Mouse (Mus musculus): ENCODE measurements at regions not wholly inside any gene's neighbourhood (a gene's known extent, or its start where the extent isn't known, plus 50 kb on each side); places are given as distances from the start of the nearest gene placed in this dataset.

- H3K4me1 ChIP-seq (ENCODE audit: control insufficient read depth, insufficient read depth, low read length): no peaks in the 10 kb centered on the region
- H3K9ac ChIP-seq (ENCODE audit: low read depth, low read length): no peak overlapping the region
- DNase-seq (ENCODE audit: low spot score) (no peak), ATAC-seq (ENCODE audit: low read depth) (no peak)
- WGBS: 75% methylated on average over 5 of the region's 5 CpGs
- H3K27ac ChIP-seq (replicated peaks; ENCODE audit: low read depth, low read length): no peak overlapping the region
- H3K27me3 ChIP-seq (replicated peaks; ENCODE audit: control insufficient read depth, insufficient read depth, low read length): no peaks in the 10 kb centered on the region
- no peaks in the 10 kb centered on the region for H3K9me3 ChIP-seq (ENCODE audit: control insufficient read depth, low read length)
- H3K4me3 ChIP-seq (ENCODE audit: low read depth, low read length): no peak overlapping the region
- no peak overlapping the region for H3K4me2 ChIP-seq (ENCODE audit: low read depth, low read length)
- H3K36me3 ChIP-seq (ENCODE audit: control insufficient read depth, insufficient read depth, low read length): no peaks in the 10 kb centered on the region
These were observed 67.9 kb upstream of the Slc22a12 start for GRCm38 (mm10) chr19:6610715-6611114.

- Histone ChIP-seq H3K4me3 (ENCODE audit: low read depth, low read length) (no peak overlapping the region), H3K4me2 (ENCODE audit: low read depth, low read length) (no peak overlapping the region), H3K36me3 (ENCODE audit: control insufficient read depth, insufficient read depth, low read length) (no peaks in the 10 kb centered on the region), H3K27ac (replicated peaks; ENCODE audit: low read depth, low read length) (no peak overlapping the region), H3K9ac (ENCODE audit: low read depth, low read length) (no peak overlapping the region), H3K27me3 (replicated peaks; ENCODE audit: control insufficient read depth, insufficient read depth, low read length) (no peaks in the 10 kb centered on the region), H3K9me3 (ENCODE audit: control insufficient read depth, low read length) (no peaks in the 10 kb centered on the region), H3K4me1 (ENCODE audit: control insufficient read depth, insufficient read depth, low read length) (no peaks in the 10 kb centered on the region)
- DNase-seq (ENCODE audit: low spot score) (no peak), ATAC-seq (ENCODE audit: low read depth) (no peak)
- 59% methylated on average over 8 of the region's 8 CpGs for WGBS
These were observed 67.2 kb upstream of the Slc22a12 start for GRCm38 (mm10) chr19:6610051-6610450.

- Histone ChIP-seq H3K4me2 (ENCODE audit: low read depth, low read length) (no peak overlapping the region), H3K9me3 (ENCODE audit: control insufficient read depth, low read length) (no peaks in the 10 kb centered on the region), H3K27ac (replicated peaks; ENCODE audit: low read depth, low read length) (no peak overlapping the region), H3K36me3 (ENCODE audit: control insufficient read depth, insufficient read depth, low read length) (no peaks in the 10 kb centered on the region), H3K4me3 (ENCODE audit: low read depth, low read length) (no peak overlapping the region), H3K27me3 (replicated peaks; ENCODE audit: control insufficient read depth, insufficient read depth, low read length) (no peaks in the 10 kb centered on the region), H3K4me1 (ENCODE audit: control insufficient read depth, insufficient read depth, low read length) (no peaks in the 10 kb centered on the region), H3K9ac (ENCODE audit: low read depth, low read length) (no peak overlapping the region)
- no peak for ATAC-seq (ENCODE audit: low read depth)
- 59% methylated on average over 2 of the region's 2 CpGs for WGBS
- no peak for DNase-seq (ENCODE audit: low spot score)
These were observed 64.7 kb upstream of the Slc22a12 start for GRCm38 (mm10) chr19:6607501-6607900.

GRCm38 (mm10) chr19:6606667-6607066, 63.8 kb upstream of the Slc22a12 start:
- Histone ChIP-seq H3K4me1 (ENCODE audit: control insufficient read depth, insufficient read depth, low read length) (no peaks in the 10 kb centered on the region), H3K27ac (replicated peaks; ENCODE audit: low read depth, low read length) (no peak overlapping the region), H3K9ac (ENCODE audit: low read depth, low read length) (no peak overlapping the region), H3K9me3 (ENCODE audit: control insufficient read depth, low read length) (no peaks in the 10 kb centered on the region), H3K4me3 (ENCODE audit: low read depth, low read length) (no peak overlapping the region), H3K4me2 (ENCODE audit: low read depth, low read length) (no peak overlapping the region), H3K36me3 (ENCODE audit: control insufficient read depth, insufficient read depth, low read length) (no peaks in the 10 kb centered on the region), H3K27me3 (replicated peaks; ENCODE audit: control insufficient read depth, insufficient read depth, low read length) (no peaks in the 10 kb centered on the region)
- WGBS: 75% methylated on average over 7 of the region's 7 CpGs
- no peak for ATAC-seq (ENCODE audit: low read depth)
- no peak for DNase-seq (ENCODE audit: low spot score)

- Histone ChIP-seq H3K9ac (ENCODE audit: low read depth, low read length) (no peak overlapping the region), H3K27me3 (replicated peaks; ENCODE audit: control insufficient read depth, insufficient read depth, low read length) (no peaks in the 10 kb centered on the region), H3K4me3 (ENCODE audit: low read depth, low read length) (no peak overlapping the region), H3K36me3 (ENCODE audit: control insufficient read depth, insufficient read depth, low read length) (no peaks in the 10 kb centered on the region), H3K27ac (replicated peaks; ENCODE audit: low read depth, low read length) (no peak overlapping the region), H3K9me3 (ENCODE audit: control insufficient read depth, low read length) (no peaks in the 10 kb centered on the region), H3K4me2 (ENCODE audit: low read depth, low read length) (no peak overlapping the region), H3K4me1 (ENCODE audit: control insufficient read depth, insufficient read depth, low read length) (no peaks in the 10 kb centered on the region)
- 60% methylated on average over 8 of the region's 8 CpGs for WGBS
- no peak for ATAC-seq (ENCODE audit: low read depth)
- DNase-seq (ENCODE audit: low spot score): no peak
These were observed 61.9 kb upstream of the Slc22a12 start for GRCm38 (mm10) chr19:6604702-6605101.

GRCm38 (mm10) chr19:6600873-6601530, 58.2 kb upstream of the Slc22a12 start:
- H3K4me2 ChIP-seq (ENCODE audit: low read depth, low read length): no peak overlapping the region
- DNase-seq (ENCODE audit: low spot score): no peak
- 31% methylated on average over 12 of the region's 12 CpGs for WGBS

GRCm38 (mm10) chr19:6599281-6599680, 56.4 kb upstream of the Slc22a12 start:
- Histone ChIP-seq H3K4me1 (ENCODE audit: control insufficient read depth, insufficient read depth, low read length) (no peaks in the 10 kb centered on the region), H3K27ac (replicated peaks; ENCODE audit: low read depth, low read length) (no peak overlapping the region), H3K27me3 (replicated peaks; ENCODE audit: control insufficient read depth, insufficient read depth, low read length) (no peaks in the 10 kb centered on the region), H3K36me3 (ENCODE audit: control insufficient read depth, insufficient read depth, low read length) (no peaks in the 10 kb centered on the region), H3K4me3 (ENCODE audit: low read depth, low read length) (no peak overlapping the region), H3K9ac (ENCODE audit: low read depth, low read length) (no peak overlapping the region), H3K4me2 (ENCODE audit: low read depth, low read length) (no peak overlapping the region), H3K9me3 (ENCODE audit: control insufficient read depth, low read length) (no peaks in the 10 kb centered on the region)
- DNase-seq (ENCODE audit: low spot score) (no peak), ATAC-seq (ENCODE audit: low read depth) (no peak)
- WGBS: 78% methylated on average over 3 of the region's 3 CpGs

More at GRCm38 (mm10) chr19:6600873-6601530, 58.2 kb upstream of the Slc22a12 start:
- ATAC-seq (ENCODE audit: low read depth): no peak
- no peaks in the 10 kb centered on the region for H3K27me3 ChIP-seq (replicated peaks; ENCODE audit: control insufficient read depth, insufficient read depth, low read length)
- H3K4me3 ChIP-seq (ENCODE audit: low read depth, low read length): no peak overlapping the region
- no peaks in the 10 kb centered on the region for H3K4me1 ChIP-seq (ENCODE audit: control insufficient read depth, insufficient read depth, low read length)
- H3K27ac ChIP-seq (replicated peaks; ENCODE audit: low read depth, low read length): no peak overlapping the region
- H3K9me3 ChIP-seq (ENCODE audit: control insufficient read depth, low read length): no peaks in the 10 kb centered on the region
- no peak overlapping the region for H3K9ac ChIP-seq (ENCODE audit: low read depth, low read length)
- H3K36me3 ChIP-seq (ENCODE audit: control insufficient read depth, insufficient read depth, low read length): no peaks in the 10 kb centered on the region

- H3K27me3 ChIP-seq (replicated peaks; ENCODE audit: control insufficient read depth, insufficient read depth, low read length): no peaks in the 10 kb centered on the region
- H3K4me1 ChIP-seq (ENCODE audit: control insufficient read depth, insufficient read depth, low read length): no peaks in the 10 kb centered on the region
- no peak overlapping the region for H3K27ac ChIP-seq (replicated peaks; ENCODE audit: low read depth, low read length)
- no peaks in the 10 kb centered on the region for H3K36me3 ChIP-seq (ENCODE audit: control insufficient read depth, insufficient read depth, low read length)
- 60% methylated on average over 3 of the region's 3 CpGs for WGBS
- no peaks in the 10 kb centered on the region for H3K9me3 ChIP-seq (ENCODE audit: control insufficient read depth, low read length)
- no peak overlapping the region for H3K4me3 ChIP-seq (ENCODE audit: low read depth, low read length)
- DNase-seq (ENCODE audit: low spot score): no peak
- no peak overlapping the region for H3K4me2 ChIP-seq (ENCODE audit: low read depth, low read length)
- H3K9ac ChIP-seq (ENCODE audit: low read depth, low read length): no peak overlapping the region
- ATAC-seq (ENCODE audit: low read depth): no peak
These were observed 55.4 kb upstream of the Slc22a12 start for GRCm38 (mm10) chr19:6598186-6598585.

GRCm38 (mm10) chr19:6595801-6596200, 53.0 kb upstream of the Slc22a12 start:
- no peak for DNase-seq (ENCODE audit: low spot score)
- H3K36me3 ChIP-seq (ENCODE audit: control insufficient read depth, insufficient read depth, low read length): no peaks in the 10 kb centered on the region
- no peak for ATAC-seq (ENCODE audit: low read depth)
- H3K4me1 ChIP-seq (ENCODE audit: control insufficient read depth, insufficient read depth, low read length): no peaks in the 10 kb centered on the region
- H3K27me3 ChIP-seq (replicated peaks; ENCODE audit: control insufficient read depth, insufficient read depth, low read length): no peaks in the 10 kb centered on the region
- no peak overlapping the region for H3K4me3 ChIP-seq (ENCODE audit: low read depth, low read length)
- no peak overlapping the region for H3K9ac ChIP-seq (ENCODE audit: low read depth, low read length)
- H3K9me3 ChIP-seq (ENCODE audit: control insufficient read depth, low read length): no peaks in the 10 kb centered on the region
- 67% methylated on average over 9 of the region's 9 CpGs for WGBS
- no peak overlapping the region for H3K27ac ChIP-seq (replicated peaks; ENCODE audit: low read depth, low read length)
- no peak overlapping the region for H3K4me2 ChIP-seq (ENCODE audit: low read depth, low read length)
